Mouse (Mus musculus): ENCODE data around the gene Unc13a. TPM values are rescaled to one million over a fixed set of nuclear protein-coding genes. Genes with fewer than 3 reads are reported as not detected.

Unc13a gene
- polyA plus RNA-seq, 1 experiment from 2014 or later, result 16.6 TPM

DNA sequence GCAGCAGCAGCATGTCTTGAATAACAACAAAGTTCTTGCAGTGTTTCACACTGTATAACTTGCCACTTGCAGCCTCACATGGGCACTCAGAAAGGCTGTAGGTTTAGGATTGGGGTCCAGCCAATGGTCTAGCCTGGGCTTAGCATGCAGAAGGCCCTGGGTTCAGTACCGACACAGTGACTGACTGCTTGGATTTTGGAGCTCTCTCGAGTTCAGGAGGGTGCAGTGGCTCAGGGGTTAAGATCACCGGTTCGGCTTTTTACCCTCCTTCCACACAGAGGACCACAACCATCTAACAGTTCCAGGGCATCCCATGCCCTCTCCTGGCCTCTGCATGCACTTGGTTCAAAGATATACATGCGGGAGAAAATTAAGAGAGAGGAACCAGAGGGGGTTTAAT lies 80.5 kb downstream of the Unc13a start:
- peak overlapping the region; percentile 98 for H3K27ac ChIP-seq (replicated peaks)
- peak overlapping the region; percentile 92 for H3K9ac ChIP-seq
- H3K9me3 ChIP-seq, result no peaks in the 10 kb centered on the region
- peaks cover 20% of the 10 kb centered on the region for H3K36me3 ChIP-seq
- ATAC-seq (ENCODE audit: low read depth), result no peak
- peak overlapping the region; percentile 68 for H3K4me3 ChIP-seq
- peak overlapping the region; percentile 92 for H3K4me2 ChIP-seq
- 27% methylated on average over 5 of the region's 5 CpGs for WGBS
- H3K27me3 ChIP-seq, result no peaks in the 10 kb centered on the region
- H3K4me1 ChIP-seq (replicated peaks), result peaks cover 35% of the 10 kb centered on the region

DNA sequence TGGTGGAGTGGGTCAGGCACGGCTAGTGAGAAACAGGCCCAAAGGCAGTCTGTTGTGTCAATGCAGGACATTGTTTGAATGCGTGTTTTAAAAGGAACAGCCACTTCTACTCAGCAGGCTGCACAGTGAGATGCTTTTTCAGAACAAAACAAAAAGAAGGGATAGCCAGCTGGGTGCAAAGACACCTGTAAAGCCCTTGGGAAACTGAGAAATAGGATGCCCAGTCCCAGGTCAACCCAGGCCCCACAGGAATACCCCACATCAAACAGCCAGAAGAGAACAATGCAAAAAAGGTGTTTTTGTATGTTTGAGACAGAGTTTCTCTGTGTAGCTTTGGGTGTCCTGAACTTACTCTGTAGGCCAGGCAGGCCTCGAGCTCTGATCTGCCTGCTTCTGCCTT lies 82.8 kb downstream of the Unc13a start:
- Histone ChIP-seq H3K36me3 (peaks cover 36% of the 10 kb centered on the region), H3K9me3 (no peaks in the 10 kb centered on the region), H3K4me1 (replicated peaks) (peaks cover 25% of the 10 kb centered on the region), H3K9ac (no peak overlapping the region), H3K27ac (replicated peaks) (no peak overlapping the region), H3K4me3 (no peak overlapping the region), H3K27me3 (no peaks in the 10 kb centered on the region), H3K4me2 (no peak overlapping the region)
- no peak for ATAC-seq (ENCODE audit: low read depth)
- WGBS, result 66% methylated on average over 3 of the region's 3 CpGs

DNA sequence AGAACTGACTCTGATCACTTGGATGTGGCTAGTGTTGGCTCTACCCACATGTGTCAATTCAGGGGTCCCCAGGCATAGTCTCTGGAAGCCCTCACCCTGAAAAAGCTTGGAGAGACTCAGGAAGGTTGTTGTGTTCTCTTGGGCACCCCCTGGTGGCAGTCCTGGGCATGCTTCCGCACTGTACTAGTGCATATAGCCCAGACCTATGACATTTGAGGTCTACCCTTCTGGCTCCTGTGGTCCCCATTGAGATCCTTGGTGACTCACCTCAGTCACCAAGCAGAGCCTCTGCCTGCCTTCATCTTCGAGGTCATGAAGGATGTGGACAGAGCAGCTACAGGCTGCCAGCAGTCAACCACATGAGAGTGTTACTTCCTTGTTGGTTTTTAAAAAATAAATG lies 84.7 kb downstream of the Unc13a start:
- Histone ChIP-seq H3K4me1 (replicated peaks) (peaks cover 11% of the 10 kb centered on the region), H3K27me3 (no peaks in the 10 kb centered on the region), H3K36me3 (peaks cover 45% of the 10 kb centered on the region), H3K4me3 (no peak overlapping the region), H3K9me3 (no peaks in the 10 kb centered on the region), H3K27ac (replicated peaks) (no peak overlapping the region), H3K9ac (no peak overlapping the region), H3K4me2 (no peak overlapping the region)
- no peak for ATAC-seq (ENCODE audit: low read depth)
- 72% methylated on average over 2 of the region's 2 CpGs for WGBS

- H3K4me2 ChIP-seq, result no peak overlapping the region
- H3K27me3 ChIP-seq, result no peaks in the 10 kb centered on the region
- no peak; the same call in 1 of the 2 replicates for ATAC-seq (ENCODE audit: low read depth)
- no peaks in the 10 kb centered on the region for H3K9me3 ChIP-seq
- H3K4me3 ChIP-seq, result no peak overlapping the region
- 21% methylated on average over 9 of the region's 9 CpGs for WGBS
- peaks cover 15% of the 10 kb centered on the region for H3K4me1 ChIP-seq (replicated peaks)
- H3K27ac ChIP-seq (replicated peaks), result no peak overlapping the region
- H3K9ac ChIP-seq, result no peak overlapping the region
- H3K36me3 ChIP-seq, result peaks cover 48% of the 10 kb centered on the region
Measured at GRCm38 (mm10) chr8:71580201-71580600, 91.4 kb downstream of the Unc13a start.

DNA sequence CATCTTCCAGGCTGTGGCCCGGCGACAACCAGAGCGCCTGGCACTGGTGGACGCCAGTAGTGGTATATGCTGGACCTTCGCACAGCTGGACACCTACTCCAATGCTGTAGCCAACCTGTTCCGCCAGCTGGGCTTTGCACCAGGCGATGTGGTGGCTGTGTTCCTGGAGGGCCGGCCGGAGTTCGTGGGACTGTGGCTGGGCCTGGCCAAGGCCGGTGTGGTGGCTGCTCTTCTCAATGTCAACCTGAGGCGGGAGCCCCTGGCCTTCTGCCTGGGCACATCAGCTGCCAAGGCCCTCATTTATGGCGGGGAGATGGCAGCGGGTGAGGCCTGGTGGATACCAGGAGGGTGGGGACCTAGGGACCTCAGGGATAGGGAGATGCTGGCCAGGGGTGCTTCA lies 92.1 kb downstream of the Unc13a start:
- Histone ChIP-seq H3K27me3 (no peaks in the 10 kb centered on the region), H3K9ac (no peak overlapping the region), H3K36me3 (peaks cover 40% of the 10 kb centered on the region), H3K4me3 (no peak overlapping the region), H3K4me2 (no peak overlapping the region), H3K9me3 (no peaks in the 10 kb centered on the region), H3K27ac (replicated peaks) (0 out of 2 replicates have a peak overlapping the region, but pooled peaks have one; percentile 5), H3K4me1 (replicated peaks) (peaks cover 19% of the 10 kb centered on the region)
- 84% methylated on average over 14 of the region's 14 CpGs for WGBS
- ATAC-seq (ENCODE audit: low read depth), result no peak

DNA sequence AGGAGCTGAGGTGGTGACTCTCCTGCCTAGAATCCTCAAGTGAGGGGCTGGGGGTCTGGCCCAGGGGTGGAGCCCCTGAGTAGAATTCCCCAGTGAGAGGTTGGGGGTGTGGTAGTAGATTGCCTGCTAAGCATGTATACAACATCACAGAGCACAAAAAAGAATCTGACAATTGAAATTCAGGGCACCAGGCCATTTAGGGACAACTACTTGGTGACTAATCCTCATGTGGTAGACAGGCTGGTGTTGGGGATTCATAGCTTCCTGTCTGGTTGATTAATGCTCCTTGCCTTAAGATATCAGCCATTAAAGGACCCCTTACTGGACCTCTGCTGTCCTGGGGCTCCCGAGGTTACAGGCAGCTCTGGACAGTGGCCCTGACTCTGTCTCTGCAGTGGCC lies 92.5 kb downstream of the Unc13a start:
- Histone ChIP-seq H3K36me3 (peaks cover 36% of the 10 kb centered on the region), H3K4me3 (no peak overlapping the region), H3K9ac (no peak overlapping the region), H3K9me3 (no peaks in the 10 kb centered on the region), H3K27ac (replicated peaks) (no peak overlapping the region), H3K27me3 (no peaks in the 10 kb centered on the region), H3K4me1 (replicated peaks) (peaks cover 23% of the 10 kb centered on the region), H3K4me2 (no peak overlapping the region)
- ATAC-seq (ENCODE audit: low read depth), result no peak
- WGBS, result 53% methylated on average over 1 of the region's 1 CpGs

DNA sequence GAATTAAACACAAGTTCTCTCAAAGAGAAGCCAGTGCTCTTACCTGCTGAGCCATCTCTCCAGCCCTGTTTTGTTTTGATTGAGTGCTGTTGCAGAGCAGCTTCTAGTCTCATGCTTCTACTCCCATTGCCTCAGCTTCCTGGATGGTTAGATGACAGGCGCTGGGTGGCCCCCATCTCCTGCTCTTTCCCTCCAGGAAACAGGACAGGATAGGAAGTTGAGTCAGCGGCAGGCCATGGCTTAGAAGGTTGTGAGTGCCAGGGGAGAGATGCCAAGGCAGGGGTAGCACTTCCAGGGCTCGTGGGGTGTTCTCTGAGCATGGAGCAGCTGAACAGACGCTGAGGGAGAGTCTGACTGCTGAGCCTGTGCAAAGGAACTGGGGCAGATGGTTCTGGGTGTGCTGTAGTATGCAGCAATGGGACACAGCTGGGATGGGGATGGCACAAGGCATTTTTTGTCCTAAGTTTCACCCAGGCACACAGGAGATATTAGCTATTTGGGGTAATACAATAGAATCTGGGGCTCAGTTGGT lies 93.6 kb downstream of the Unc13a start:
- Histone ChIP-seq H3K9ac (no peak overlapping the region), H3K9me3 (no peaks in the 10 kb centered on the region), H3K4me3 (no peak overlapping the region), H3K27me3 (no peaks in the 10 kb centered on the region), H3K27ac (replicated peaks) (no peak overlapping the region), H3K36me3 (peaks cover 31% of the 10 kb centered on the region), H3K4me1 (replicated peaks) (peaks cover 28% of the 10 kb centered on the region), H3K4me2 (no peak overlapping the region)
- no peak for ATAC-seq (ENCODE audit: low read depth)
- WGBS, result 82% methylated on average over 4 of the region's 4 CpGs

- WGBS, result 68% methylated on average over 1 of the region's 1 CpGs
- Histone ChIP-seq H3K4me1 (replicated peaks) (peaks cover 44% of the 10 kb centered on the region), H3K9me3 (no peaks in the 10 kb centered on the region), H3K4me3 (no peak overlapping the region), H3K27ac (replicated peaks) (no peak overlapping the region), H3K27me3 (no peaks in the 10 kb centered on the region), H3K36me3 (peaks cover 6% of the 10 kb centered on the region; the same call in 1 of the 2 replicates), H3K4me2 (no peak overlapping the region), H3K9ac (no peak overlapping the region)
- no peak for ATAC-seq (ENCODE audit: low read depth)
Measured at GRCm38 (mm10) chr8:71575020-71575419, 96.5 kb downstream of the Unc13a start.

DNA sequence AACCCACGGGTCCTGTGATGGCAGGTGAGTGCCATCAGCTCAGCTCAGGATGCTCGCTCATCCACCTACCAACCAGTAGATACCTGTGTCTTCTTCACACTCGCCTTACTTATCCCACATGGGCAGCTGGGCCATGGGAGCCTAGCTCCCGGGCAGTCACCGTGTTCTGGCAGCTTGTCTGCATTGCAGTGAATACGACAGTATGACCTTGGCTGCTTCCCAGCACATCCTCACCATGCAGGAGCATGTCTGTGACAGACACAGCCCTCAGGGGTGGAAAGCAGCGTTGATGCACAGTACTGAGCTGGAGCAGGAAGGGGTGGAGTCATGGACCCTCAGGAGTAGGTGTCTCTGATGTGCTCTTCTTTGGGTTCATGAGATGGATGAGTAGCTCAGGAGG lies 97.1 kb downstream of the Unc13a start:
- peaks cover 1% of the 10 kb centered on the region; the same call in 1 of the 2 replicates for H3K36me3 ChIP-seq
- no peak overlapping the region for H3K9ac ChIP-seq
- no peak for ATAC-seq (ENCODE audit: low read depth)
- no peak overlapping the region for H3K4me3 ChIP-seq
- H3K4me1 ChIP-seq (replicated peaks), result peaks cover 40% of the 10 kb centered on the region
- no peaks in the 10 kb centered on the region for H3K9me3 ChIP-seq
- H3K27me3 ChIP-seq, result no peaks in the 10 kb centered on the region
- WGBS, result 71% methylated on average over 7 of the region's 7 CpGs
- no peak overlapping the region for H3K27ac ChIP-seq (replicated peaks)
- no peak overlapping the region for H3K4me2 ChIP-seq

Small RNA genes lying within 50 kb of the gene (microRNA-seq; reads per million reads assigned to microRNA genes)
- gene Mir6769b, result 0.74 reads per million

Other genes with a start within 250 kb of the Unc13a start
- gene Abhd8, start 208.1 kb downstream of the Unc13a start, polyA plus RNA-seq (2015; fragmentation: Nextera tagmentation; extraction: Ambion mirVana), result 127 and 145 TPM in 2 replicates
- gene Mrpl34, start 206.8 kb downstream of the Unc13a start, polyA plus RNA-seq (2015; fragmentation: Nextera tagmentation; extraction: Ambion mirVana), result 208 and 237 TPM in 2 replicates
- gene Dda1, start 202.6 kb downstream of the Unc13a start, polyA plus RNA-seq (2015; fragmentation: Nextera tagmentation; extraction: Ambion mirVana), result 217 and 231 TPM in 2 replicates
- 6.1 and 7.8 TPM in 2 replicates for gene Ano8, start 185.8 kb downstream of the Unc13a start, polyA plus RNA-seq (2015; fragmentation: Nextera tagmentation; extraction: Ambion mirVana)
- gene Gtpbp3, start 183.7 kb downstream of the Unc13a start, polyA plus RNA-seq (2015; fragmentation: Nextera tagmentation; extraction: Ambion mirVana), result 12.0 and 15.5 TPM in 2 replicates
- 20.8 and 22.2 TPM in 2 replicates for gene Plvap, start 160.0 kb downstream of the Unc13a start, polyA plus RNA-seq (2015; fragmentation: Nextera tagmentation; extraction: Ambion mirVana)
- gene Ccdc194, start 146.0 kb downstream of the Unc13a start, polyA plus RNA-seq (2015; fragmentation: Nextera tagmentation; extraction: Ambion mirVana), result 0.17 and 0.24 TPM in 2 replicates
- gene Bst2, start 134.3 kb downstream of the Unc13a start, polyA plus RNA-seq (2015; fragmentation: Nextera tagmentation; extraction: Ambion mirVana), result 16.0 and 23.4 TPM in 2 replicates
- 56.2 and 60.7 TPM in 2 replicates for gene Mvb12a, start 128.8 kb downstream of the Unc13a start, polyA plus RNA-seq (2015; fragmentation: Nextera tagmentation; extraction: Ambion mirVana)
- gene Tmem221, start 112.9 kb downstream of the Unc13a start, polyA plus RNA-seq (2015; fragmentation: Nextera tagmentation; extraction: Ambion mirVana), result 0.25 TPM in 1 of 2 replicates, not detected in the other
- gene Nxnl1, start 105.2 kb downstream of the Unc13a start, polyA plus RNA-seq (2015; fragmentation: Nextera tagmentation; extraction: Ambion mirVana), result not detected in 2 replicates
- gene Slc27a1, start 102.9 kb downstream of the Unc13a start, polyA plus RNA-seq (2015; fragmentation: Nextera tagmentation; extraction: Ambion mirVana), result 81.7 and 82.0 TPM in 2 replicates
- gene Pgls, start 79.6 kb downstream of the Unc13a start, polyA plus RNA-seq (2015; fragmentation: Nextera tagmentation; extraction: Ambion mirVana), result 191 and 213 TPM in 2 replicates
- 7.8 and 8.5 TPM in 2 replicates for gene Fam129c, start 74.1 kb downstream of the Unc13a start, polyA plus RNA-seq (2015; fragmentation: Nextera tagmentation; extraction: Ambion mirVana)
- gene Colgalt1, start 60.8 kb downstream of the Unc13a start, polyA plus RNA-seq (2015; fragmentation: Nextera tagmentation; extraction: Ambion mirVana), result 66.8 and 67.2 TPM in 2 replicates
- gene Jak3, start 4.5 kb upstream of the Unc13a start, polyA plus RNA-seq (2015; fragmentation: Nextera tagmentation; extraction: Ambion mirVana), result 3.9 and 4.0 TPM in 2 replicates
- gene Insl3, start 17.5 kb upstream of the Unc13a start, polyA plus RNA-seq (2015; fragmentation: Nextera tagmentation; extraction: Ambion mirVana), result 0.46 and 1.0 TPM in 2 replicates
- 0.42 and 0.59 TPM in 2 replicates for gene B3gnt3, start 30.0 kb upstream of the Unc13a start, polyA plus RNA-seq (2015; fragmentation: Nextera tagmentation; extraction: Ambion mirVana)
- gene Fcho1, start 54.0 kb upstream of the Unc13a start, polyA plus RNA-seq (2015; fragmentation: Nextera tagmentation; extraction: Ambion mirVana), result 54.2 and 55.0 TPM in 2 replicates
- 5.9 and 7.0 TPM in 2 replicates for gene Zfp709, start 210.3 kb upstream of the Unc13a start, polyA plus RNA-seq (2015; fragmentation: Nextera tagmentation; extraction: Ambion mirVana)
- gene Zfp882, start 236.9 kb upstream of the Unc13a start, polyA plus RNA-seq (2015; fragmentation: Nextera tagmentation; extraction: Ambion mirVana), result 12.5 and 15.0 TPM in 2 replicates
- 32.4 and 37.9 TPM in 2 replicates for gene Zfp617, start 236.9 kb upstream of the Unc13a start, polyA plus RNA-seq (2015; fragmentation: Nextera tagmentation; extraction: Ambion mirVana)

Measured in neural tube, embryonic 13.5 days (tissue).